8 mouse cellular contexts compared by ENCODE assay signal in genomic region chr4:104366894-104367740, GRCm38 (mm10).
DNase-seq lines count a peak whose midpoint lies in the region; ATAC-seq and TF ChIP-seq lines count a peak whose summit lies in the region.

No protein-coding gene starts in this region.

- H3K4me1 ChIP-seq in ES-E14 (ENCODE audit: control insufficient read depth in 2 of 2, insufficient read depth in 2 of 2, low read length in 2 of 2, poor library complexity in 1 of 2): peaks cover 0 to 4% of the 10 kb centered on the region in 2 experiments; a peak in 1 of 4 replicates
- no peaks in the 10 kb centered on the region for H3K4me1 ChIP-seq in forebrain, postnatal 0 days (ENCODE audit: insufficient read depth)
- H3K4me1 ChIP-seq in hindbrain, embryonic 13.5 days (replicated peaks): peaks cover 37% of the 10 kb centered on the region
- H3K4me1 ChIP-seq in lung, postnatal 0 days (ENCODE audit: insufficient read depth, low read depth, low read length): no peaks in the 10 kb centered on the region

- in situ Hi-C loops in ES-E14 (cut with MboI; ENCODE audit: low sequenced_read_pairs in 2 of 2, unreplicated experiment in 2 of 2): no loop called here

- H3K9ac ChIP-seq in ES-E14 (ENCODE audit: insufficient read depth, low read depth, low read length, poor library complexity, severe bottlenecking): peak overlapping the region; percentile 88
- peak overlapping the region; percentile 85 for H3K9ac ChIP-seq in forebrain, postnatal 0 days
- H3K9ac ChIP-seq in hindbrain, embryonic 13.5 days: peak overlapping the region; percentile 87
- no peak overlapping the region for H3K9ac ChIP-seq in lung, postnatal 0 days (replicated peaks; ENCODE audit: low read depth)

- WGBS in forebrain, postnatal 0 days: 3% methylated on average over 77 of the region's 94 CpGs
- WGBS in hindbrain, embryonic 13.5 days: under 1% methylated on average over 55 of the region's 94 CpGs
- WGBS in lung, postnatal 0 days: 3% methylated on average over 50 of the region's 94 CpGs

- H3K4me3 ChIP-seq in ES-E14 (ENCODE audit: insufficient read depth in 1 of 2, low read depth in 1 of 2, low read length in 2 of 2, poor library complexity in 1 of 2, severe bottlenecking in 1 of 2): peak overlapping the region; percentile 73 to 91
- H3K4me3 ChIP-seq in forebrain, postnatal 0 days (ENCODE audit: low read depth, low read length): peak overlapping the region; percentile 74
- H3K4me3 ChIP-seq in hindbrain, embryonic 13.5 days: peak overlapping the region; percentile 73
- peak overlapping the region; percentile 48 for H3K4me3 ChIP-seq in lung, postnatal 0 days (ENCODE audit: low read depth, low read length)

- no peaks in the 10 kb centered on the region for H3K27me3 ChIP-seq in forebrain, postnatal 0 days (ENCODE audit: insufficient read depth, low read length)
- peaks cover 17% of the 10 kb centered on the region for H3K27me3 ChIP-seq in hindbrain, embryonic 13.5 days
- peaks cover 50% of the 10 kb centered on the region for H3K27me3 ChIP-seq in lung, postnatal 0 days (replicated peaks; ENCODE audit: insufficient read depth, low read length)

- H3K36me3 ChIP-seq in ES-E14 (ENCODE audit: control insufficient read depth, insufficient read depth, low read length, poor library complexity, severe bottlenecking): no peaks in the 10 kb centered on the region
- H3K36me3 ChIP-seq in forebrain, postnatal 0 days (ENCODE audit: insufficient read depth): no peaks in the 10 kb centered on the region
- no peaks in the 10 kb centered on the region for H3K36me3 ChIP-seq in hindbrain, embryonic 13.5 days
- H3K36me3 ChIP-seq in lung, postnatal 0 days (ENCODE audit: insufficient read depth, low read length): no peaks in the 10 kb centered on the region

- H3K4me2 ChIP-seq in forebrain, postnatal 0 days (ENCODE audit: low read depth): peak overlapping the region; percentile 78
- peak overlapping the region; percentile 92 for H3K4me2 ChIP-seq in hindbrain, embryonic 13.5 days
- H3K4me2 ChIP-seq in lung, postnatal 0 days (replicated peaks; ENCODE audit: low read depth, low read length): peak overlapping the region; percentile 93

- no peak overlapping the region; the same call in 1 of the 2 replicates for H3K27ac ChIP-seq in ES-E14 (ENCODE audit: insufficient read depth, low read depth, low read length, poor library complexity, severe bottlenecking)
- peak overlapping the region; percentile 92 for H3K27ac ChIP-seq in forebrain, postnatal 0 days (ENCODE audit: low read depth, low read length)
- peak overlapping the region; percentile 89 for H3K27ac ChIP-seq in hindbrain, embryonic 13.5 days
- no peak overlapping the region for H3K27ac ChIP-seq in lung, postnatal 0 days (ENCODE audit: low read length)

- DNase-seq in ES-E14 (ENCODE audit: low read depth, low spot score): peak; percentile 55
- peak; percentile 83 for DNase-seq in cerebellum, adult 11-12 months
- DNase-seq in forebrain, postnatal 0 days: peak; percentile 86
- DNase-seq in layer of hippocampus, postnatal 14 days (ENCODE audit: low spot score in 2 of 2): peak; percentile 81 to 87
- peak; percentile 31 for DNase-seq in lung, postnatal 0 days (ENCODE audit: low spot score)
- peak; percentile 80 to 84 for DNase-seq in right cerebral cortex, adult 2 months (ENCODE audit: low spot score in 2 of 2)
- no peak for DNase-seq in c-Kit-positive CD71-positive TER-119-positive erythroid progenitor cells, embryonic 14.5 days (ENCODE audit: low spot score)

- H3K9me3 ChIP-seq in ES-E14 (ENCODE audit: control insufficient read depth, insufficient read depth, low read depth, low read length): no peaks in the 10 kb centered on the region
- H3K9me3 ChIP-seq in forebrain, postnatal 0 days (ENCODE audit: low read length): no peaks in the 10 kb centered on the region
- no peaks in the 10 kb centered on the region for H3K9me3 ChIP-seq in hindbrain, embryonic 13.5 days
- H3K9me3 ChIP-seq in lung, postnatal 0 days (ENCODE audit: low read length): no peaks in the 10 kb centered on the region

- no peak for TF ChIP-seq EP300 in lung, postnatal 0 days (IDR thresholded peaks at IDR 0.05)

- peak; percentile 38 for TF ChIP-seq CTCF in forebrain, postnatal 0 days (IDR thresholded peaks at IDR 0.05; ENCODE audit: low read depth)
- TF ChIP-seq CTCF in lung, postnatal 0 days (IDR thresholded peaks at IDR 0.05): no peak

- ATAC-seq in forebrain, postnatal 0 days: peak; percentile 87
- ATAC-seq in hindbrain, embryonic 13.5 days (ENCODE audit: low FRiP score): peak; percentile 91
- ATAC-seq in lung, postnatal 0 days: peak; percentile 83

TF ChIP-seq in ES-E14, 5 proteins besides CTCF, POLR2A, EP300 and RAD21:
- TF ChIP-seq CHD2 (IDR thresholded peaks at IDR 0.05; ENCODE audit: low read depth, low read length): no peak
- TF ChIP-seq HCFC1 (IDR thresholded peaks at IDR 0.05; ENCODE audit: borderline replicate concordance, insufficient read depth, low read length): no peak
- no peak for TF ChIP-seq ZC3H11A (IDR thresholded peaks at IDR 0.05; ENCODE audit: borderline replicate concordance, low read depth, low read length)
- TF ChIP-seq MAFK (IDR thresholded peaks at IDR 0.05; ENCODE audit: insufficient read depth, low read depth, low read length): no peak
- no peak for TF ChIP-seq ZNF384 (IDR thresholded peaks at IDR 0.05; ENCODE audit: low read depth, low read length)

Comparison
In these comparisons a context has a peak if more than half of its experiments do, and no peak if none do; other contexts are left out.
1. H3K27ac ChIP-seq: peak in forebrain, postnatal 0 days (single experiment) and hindbrain, embryonic 13.5 days (single experiment); none in ES-E14 (single experiment) and lung, postnatal 0 days (single experiment).
2. Peak in every context shown above with its lines, with median percentiles within 50 percentile points of each other: H3K4me3 ChIP-seq, ATAC-seq and H3K4me2 ChIP-seq.